Mouse (Mus musculus) G1E (cell line): ENCODE results near the gene Cdv3.

Experiments
- CTCF ChIP-seq: IDR thresholded peaks from 2 replicates; pipeline ENCODE4 v1.5.1; 2012; ENCODE audit warnings: low read depth, low read length, inconsistent platforms, mixed read lengths
- GATA1 ChIP-seq: IDR thresholded peaks from 2 replicates; pipeline ENCODE4 v1.6.1; 2012; ENCODE audit warnings: borderline replicate concordance, low read length, inconsistent platforms, mixed read lengths
- GATA2 ChIP-seq: IDR thresholded peaks from 2 replicates; pipeline ENCODE4 v1.6.1; 2012; ENCODE audit warnings: low read depth, low read length, inconsistent platforms, borderline replicate concordance
- POLR2AphosphoS5 ChIP-seq: IDR thresholded peaks from 2 replicates; pipeline ENCODE4 v1.6.1; 2012; ENCODE audit warnings: low read depth, low read length, inconsistent platforms; ENCODE audit not compliant: insufficient replicate concordance
- TAL1 ChIP-seq: conservative IDR thresholded peaks from 2 replicates; pipeline ENCODE4 v1.6.1; 2012; ENCODE audit warnings: low read depth, low read length, inconsistent platforms, mixed read lengths

DNA sequence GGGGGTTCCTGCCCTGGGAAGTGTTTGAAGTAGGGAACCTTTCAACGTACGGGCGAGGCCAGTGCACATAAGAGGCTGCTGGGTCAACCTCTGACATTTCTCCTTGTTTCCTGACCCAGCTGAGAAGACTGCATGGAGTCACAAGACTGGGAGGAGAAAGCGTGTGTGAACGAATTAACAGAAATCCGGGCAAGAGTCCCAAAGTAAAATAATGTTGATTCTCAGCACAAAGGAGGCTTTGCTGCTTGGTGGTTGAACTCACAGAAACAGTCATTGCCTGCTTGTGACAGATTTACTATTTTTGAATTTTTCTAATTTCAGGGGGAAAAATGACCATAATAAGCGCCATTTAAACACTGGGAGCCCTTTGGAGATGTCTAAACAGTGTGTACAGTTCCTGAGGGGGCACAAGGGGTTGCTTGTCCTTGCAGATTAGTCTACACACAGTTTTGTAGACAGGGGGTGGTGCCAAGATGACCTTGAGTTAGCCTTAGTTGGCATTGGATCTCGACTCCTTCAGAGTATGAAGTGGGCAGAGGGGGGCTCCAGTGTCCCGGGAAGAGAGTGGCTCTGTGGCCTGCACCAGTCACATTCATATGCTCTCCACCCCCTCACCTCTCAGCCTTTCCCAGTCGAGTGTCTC lies 21.5 kb upstream of the Cdv3 start:
- TF ChIP-seq CTCF (no peak), TAL1 (no peak), GATA1 (no peak), GATA2 (no peak), POLR2AphosphoS5 (no peak)
